Mouse (Mus musculus) CH12F3 (cell line): ENCODE data around the gene Sh3kbp1.

Experiments used
- in situ Hi-C: fragments of 300-500 bp; cut with MboI; formaldehyde crosslinking; loops from 2 replicates; pipeline ENCODE4 v1.14.3; 2020; ENCODE audit warnings: low sequenced_read_pairs

Sh3kbp1 gene

DNA sequence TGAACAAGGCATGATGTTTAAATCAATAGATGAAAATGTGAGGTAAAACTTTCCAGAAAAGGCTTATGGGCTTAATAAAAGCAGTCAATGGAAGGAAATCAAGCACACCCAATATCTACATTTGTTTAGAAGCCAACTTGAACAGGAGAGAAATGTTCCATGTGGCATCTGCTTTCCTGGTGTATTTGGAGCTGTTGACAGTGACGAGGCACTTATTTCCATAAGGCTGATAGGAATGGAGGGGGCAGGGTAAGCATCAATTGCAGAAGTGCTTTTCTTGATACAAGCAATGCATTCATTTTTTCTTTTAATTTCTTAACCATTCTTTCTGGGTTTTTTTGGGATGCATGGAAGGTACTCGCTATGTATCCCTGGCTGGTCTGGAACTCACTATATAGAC is 106.9 kb downstream of the Sh3kbp1 start:
- in situ Hi-C loops: no loop called here

DNA sequence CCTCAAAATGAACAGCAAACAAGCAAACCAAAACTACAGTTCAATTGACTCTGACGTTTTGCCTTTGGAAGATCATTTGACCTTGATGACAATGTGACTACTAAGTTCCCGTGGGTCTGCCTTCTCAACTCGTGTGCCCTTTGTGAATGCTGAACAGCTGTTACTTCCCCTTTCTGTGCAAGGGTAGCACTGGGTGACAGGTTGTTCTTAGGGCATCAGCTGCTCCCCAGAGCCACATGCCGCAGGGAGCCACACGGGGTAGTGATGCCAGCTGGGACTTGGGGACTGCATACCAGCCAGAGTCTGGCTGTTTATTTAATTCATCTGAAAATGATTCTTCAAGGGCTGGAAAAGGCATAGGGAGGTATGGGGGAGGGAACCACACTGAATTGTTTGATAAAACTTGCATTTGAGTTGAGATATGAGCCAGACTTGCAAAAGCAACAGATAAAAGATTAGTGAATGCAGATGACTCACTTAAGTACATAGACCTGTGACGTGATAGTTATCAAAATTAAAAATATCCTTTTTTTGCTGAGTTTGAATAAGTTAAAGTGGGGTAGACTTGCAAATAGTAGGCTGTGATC is 108.5 kb downstream of the Sh3kbp1 start:
- in situ Hi-C loops: no loop called here

- in situ Hi-C loops: no loop called here
Observed at GRCm38 (mm10) chrX:159737344-159737743, 110.3 kb downstream of the Sh3kbp1 start.

DNA sequence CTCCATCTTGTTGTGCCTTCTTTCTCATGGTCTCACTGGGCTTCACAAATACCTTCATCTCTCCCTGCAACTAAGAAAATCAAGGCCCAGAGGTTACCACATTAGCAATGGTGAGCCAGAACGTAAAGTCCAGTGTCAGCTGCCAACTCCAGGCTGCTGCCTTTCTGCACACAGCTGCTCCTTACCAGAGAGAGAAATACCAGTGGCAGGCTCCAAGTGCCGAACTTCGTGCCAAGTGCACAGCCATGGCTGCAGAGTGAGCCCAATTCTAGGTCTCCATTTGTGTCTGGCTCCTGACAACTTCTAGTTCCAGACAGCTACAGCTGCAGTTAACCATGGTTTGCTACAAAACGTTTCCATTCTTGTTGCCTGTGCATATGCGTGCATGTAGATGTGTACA is 117.0 kb downstream of the Sh3kbp1 start:
- in situ Hi-C loops: no loop called here

DNA sequence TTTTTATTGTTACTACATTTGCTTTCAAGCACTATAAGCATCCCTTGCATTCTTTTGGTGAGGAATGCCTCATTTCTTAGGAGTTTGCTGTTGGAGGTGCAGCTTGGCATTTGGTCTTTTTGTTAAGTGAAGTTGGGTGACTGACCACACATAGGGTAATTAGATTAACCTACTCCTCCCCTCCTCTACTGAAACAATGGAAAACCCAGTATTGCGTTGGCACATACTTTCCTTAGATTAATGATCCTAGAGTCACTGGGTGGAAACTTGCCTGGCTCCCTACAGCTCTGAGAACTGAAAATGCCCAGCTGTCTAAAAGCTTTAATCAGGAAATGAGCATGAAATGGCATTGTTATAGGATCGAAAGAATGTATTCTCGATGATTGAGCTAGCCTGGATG is 117.5 kb downstream of the Sh3kbp1 start:
- in situ Hi-C loops: no loop called here

DNA sequence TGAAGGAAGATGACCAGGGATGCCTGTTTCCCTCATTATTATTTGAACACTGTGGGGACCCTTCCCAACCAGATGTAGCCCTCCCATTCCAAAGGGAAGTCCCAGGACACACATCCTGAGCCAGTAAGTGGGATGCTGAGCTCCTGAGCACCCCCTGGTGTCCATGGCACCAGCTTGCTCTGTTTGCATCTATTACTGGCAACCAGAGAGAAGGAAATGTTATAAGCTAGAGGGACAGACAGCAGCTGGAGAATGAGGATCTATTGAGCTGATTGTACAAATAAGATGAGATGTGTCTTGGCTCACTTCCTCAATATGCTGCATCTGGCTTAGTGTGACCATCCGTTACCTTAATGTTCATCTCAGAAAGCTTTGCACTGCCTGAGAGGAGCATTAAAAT is 124.8 kb downstream of the Sh3kbp1 start:
- in situ Hi-C loops: loop anchor here (25.0 kb wide), 1 partner anchor 115 kb away; the partner anchor contains the start of gene Sh3kbp1

GRCm38 (mm10) chrX:159756261-159756660 is 129.2 kb downstream of the Sh3kbp1 start:
- in situ Hi-C loops: loop anchor here (25.0 kb wide), 1 partner anchor 119 kb away; the partner anchor contains the start of gene Sh3kbp1

DNA sequence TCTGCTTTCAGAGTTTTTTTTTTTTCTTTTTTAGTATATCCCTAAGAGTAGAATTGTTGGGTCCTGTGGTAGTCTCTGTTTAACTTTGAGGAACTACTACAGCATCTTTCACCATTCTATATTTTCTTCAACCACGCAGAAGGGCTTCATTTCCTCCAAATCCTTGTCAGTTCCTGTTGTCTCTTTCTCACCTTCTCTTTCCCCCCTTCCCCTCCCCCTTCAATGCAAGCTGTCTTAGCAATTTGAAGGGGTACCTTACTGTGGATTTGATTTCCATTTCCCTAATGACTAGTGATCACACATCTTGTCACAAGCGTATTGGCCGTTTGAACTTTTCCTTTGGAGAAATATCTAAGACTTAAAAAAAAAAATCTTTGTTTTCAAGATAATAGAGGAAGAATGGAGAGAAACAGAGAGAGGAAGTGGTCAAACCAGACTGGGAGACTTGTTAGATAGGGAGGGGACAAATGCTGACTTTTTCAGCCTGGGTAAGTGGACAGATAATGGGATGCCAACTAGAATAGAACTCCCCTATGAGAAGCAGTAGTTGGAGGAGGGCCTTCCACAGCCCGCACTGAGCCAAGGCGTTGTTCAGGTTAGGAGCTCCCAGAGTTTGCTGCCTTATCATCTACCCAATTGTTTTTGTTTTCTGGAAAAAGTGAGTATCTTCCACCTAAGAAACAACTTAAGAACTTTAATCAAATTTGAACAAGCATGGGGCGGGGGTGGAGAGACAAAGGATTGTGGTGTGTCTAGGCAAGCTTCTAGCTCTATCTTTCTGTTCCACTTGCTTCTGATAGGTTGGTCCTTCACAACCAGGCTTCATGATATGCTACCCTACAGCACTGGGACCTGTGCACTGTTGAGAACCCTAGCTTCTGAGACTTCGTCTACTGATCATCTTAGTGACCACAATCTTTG is 130.1 kb downstream of the Sh3kbp1 start:
- in situ Hi-C loops: loop anchor here (25.0 kb wide), 1 partner anchor 120 kb away; the partner anchor contains the start of gene Sh3kbp1

DNA sequence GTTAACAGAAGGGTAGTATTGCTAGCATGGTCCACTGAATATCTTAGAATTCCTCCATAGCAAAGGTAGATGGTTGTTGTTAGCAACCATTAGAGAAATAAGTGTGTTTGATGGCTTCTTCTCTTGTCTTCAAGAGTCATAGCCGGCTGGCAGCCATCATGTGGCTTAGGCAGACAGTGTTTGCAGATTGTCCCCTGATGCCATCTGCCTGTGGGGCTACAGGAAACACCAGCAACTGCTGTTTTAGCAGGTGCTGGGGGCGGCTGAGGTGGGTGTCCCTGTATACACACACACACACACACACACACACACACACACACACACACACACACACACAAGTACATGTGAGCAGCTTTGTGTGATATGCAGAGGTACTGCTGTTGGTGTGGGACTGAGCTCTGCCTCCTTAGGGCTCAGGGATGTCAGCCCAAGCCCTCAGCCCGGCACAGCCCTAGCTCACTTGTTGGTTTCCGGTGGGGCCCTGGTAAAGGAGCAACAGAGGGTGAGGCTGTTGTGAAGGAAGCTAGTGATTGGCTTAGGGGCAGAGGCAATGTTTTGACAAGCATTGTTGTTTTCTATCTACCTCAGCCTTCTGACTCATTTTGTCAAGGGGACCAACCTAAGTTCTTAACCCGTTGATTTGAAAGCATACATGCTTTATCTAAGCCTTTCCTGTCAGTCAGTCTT is 130.9 kb downstream of the Sh3kbp1 start:
- in situ Hi-C loops: loop anchor here (25.0 kb wide), 1 partner anchor 121 kb away; the partner anchor contains the start of gene Sh3kbp1

GRCm38 (mm10) chrX:159763801-159764200 is 136.7 kb downstream of the Sh3kbp1 start:
- in situ Hi-C loops: loop anchor here (25.0 kb wide), 1 partner anchor 126 kb away; the partner anchor contains the start of gene Sh3kbp1

DNA sequence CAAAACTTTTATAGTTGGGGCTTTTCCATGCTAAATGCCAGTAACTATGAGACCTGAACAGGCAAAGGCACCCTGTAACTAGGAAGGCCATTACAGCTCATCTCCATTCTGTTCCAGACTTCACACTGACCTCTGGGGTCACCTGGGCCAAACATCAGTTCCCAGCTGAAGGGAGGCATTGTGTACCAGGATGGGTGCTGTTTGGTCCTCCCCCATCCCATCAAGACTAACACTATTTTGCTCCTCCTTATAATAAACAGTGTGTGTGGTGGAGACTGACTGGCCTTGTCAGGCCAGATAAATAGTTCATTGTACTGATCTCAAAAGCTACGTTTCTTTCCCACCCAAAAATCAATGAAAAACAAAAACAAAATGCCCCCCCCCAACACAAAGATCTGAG is 138.8 kb downstream of the Sh3kbp1 start:
- in situ Hi-C loops: loop anchor here (25.0 kb wide), 1 partner anchor 129 kb away; the partner anchor contains the start of gene Sh3kbp1

DNA sequence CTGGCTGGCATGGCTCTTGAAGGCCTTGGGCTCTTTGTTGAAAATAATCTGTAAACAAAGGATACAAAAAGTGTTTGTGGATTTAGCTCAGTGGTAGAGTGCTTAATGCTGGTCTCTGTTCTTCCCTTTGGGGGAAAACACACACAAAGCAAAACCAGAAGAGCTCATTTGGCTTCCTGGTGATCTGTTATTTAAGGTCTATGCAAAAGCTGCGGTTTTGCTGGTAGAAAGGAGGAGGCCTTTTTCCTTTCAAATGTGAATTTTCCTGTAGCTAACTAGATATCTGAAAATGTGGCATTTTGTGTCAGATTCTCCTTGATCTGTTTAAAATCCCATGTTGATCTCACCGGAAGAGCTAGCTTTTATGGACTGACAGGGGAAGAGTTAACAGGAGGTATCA is 141.9 kb downstream of the Sh3kbp1 start:
- in situ Hi-C loops: loop anchor here (25.0 kb wide), 1 partner anchor 132 kb away; the partner anchor contains the start of gene Sh3kbp1

- in situ Hi-C loops: loop anchor here (25.0 kb wide), 1 partner anchor 132 kb away; the partner anchor contains the start of gene Sh3kbp1
Observed at GRCm38 (mm10) chrX:159769773-159770172, 142.7 kb downstream of the Sh3kbp1 start.

DNA sequence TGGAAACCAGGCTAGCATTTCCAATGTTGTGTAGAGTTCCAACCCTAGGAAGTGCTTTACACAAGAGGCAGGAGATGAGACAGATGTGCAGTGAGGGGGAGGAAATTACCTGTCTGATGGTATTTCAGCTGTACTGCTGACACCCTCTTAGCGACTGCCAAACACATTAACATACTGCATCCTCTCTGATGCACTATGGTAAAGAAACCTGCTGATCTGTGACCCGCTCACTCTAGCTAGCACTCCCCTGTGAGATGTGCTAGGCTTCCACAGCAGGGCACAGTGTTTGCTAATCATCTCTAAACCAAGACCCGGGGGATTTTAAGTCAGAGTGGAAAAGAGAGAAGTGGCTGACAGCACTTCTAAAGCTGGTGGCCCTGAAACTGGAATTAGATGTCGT is 145.1 kb downstream of the Sh3kbp1 start:
- in situ Hi-C loops: loop anchor here (25.0 kb wide), 1 partner anchor 135 kb away; the partner anchor contains the start of gene Sh3kbp1

DNA sequence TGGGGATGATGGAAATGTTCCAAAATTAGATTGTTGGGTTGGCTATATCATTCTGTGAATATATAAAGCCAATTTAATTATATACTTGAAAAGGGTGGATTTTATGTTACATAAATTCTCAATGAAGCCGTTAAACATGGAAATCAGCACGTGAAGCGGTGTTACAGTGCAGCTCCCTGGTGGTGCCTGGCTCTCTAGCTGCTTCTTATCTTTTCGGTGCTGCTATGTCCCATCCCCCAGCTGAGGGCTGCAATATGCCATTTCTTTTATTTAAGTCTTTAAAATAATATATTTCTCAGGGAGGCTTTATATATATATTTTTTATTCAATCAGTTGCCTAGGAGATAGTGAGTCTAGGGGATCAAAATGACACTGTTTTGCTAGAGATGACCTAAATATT is 148.0 kb downstream of the Sh3kbp1 start:
- in situ Hi-C loops: no loop called here

DNA sequence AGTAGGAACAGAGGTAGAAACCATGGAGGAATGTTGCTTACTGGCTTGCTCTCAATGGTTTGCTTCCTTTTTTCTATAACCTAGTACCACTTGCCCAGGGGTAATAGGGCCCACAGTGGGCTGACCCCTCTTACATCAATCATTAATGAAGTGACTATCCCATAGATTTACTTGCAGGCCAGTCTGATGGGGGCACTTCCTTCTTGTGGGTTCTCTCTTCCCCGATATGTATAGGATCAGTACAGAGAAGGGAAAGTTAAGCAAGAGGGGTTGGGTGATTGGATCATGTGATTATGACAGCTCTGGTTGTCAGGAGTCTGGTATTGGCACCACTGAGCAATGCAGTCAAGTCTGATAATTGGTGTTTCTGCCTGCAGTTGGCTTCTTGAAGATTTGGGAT is 151.7 kb downstream of the Sh3kbp1 start:
- in situ Hi-C loops: no loop called here

- in situ Hi-C loops: no loop called here
Observed at GRCm38 (mm10) chrX:159790516-159790915, 163.4 kb downstream of the Sh3kbp1 start.

- in situ Hi-C loops: no loop called here
Observed at GRCm38 (mm10) chrX:159795603-159796002, 168.5 kb downstream of the Sh3kbp1 start.

DNA sequence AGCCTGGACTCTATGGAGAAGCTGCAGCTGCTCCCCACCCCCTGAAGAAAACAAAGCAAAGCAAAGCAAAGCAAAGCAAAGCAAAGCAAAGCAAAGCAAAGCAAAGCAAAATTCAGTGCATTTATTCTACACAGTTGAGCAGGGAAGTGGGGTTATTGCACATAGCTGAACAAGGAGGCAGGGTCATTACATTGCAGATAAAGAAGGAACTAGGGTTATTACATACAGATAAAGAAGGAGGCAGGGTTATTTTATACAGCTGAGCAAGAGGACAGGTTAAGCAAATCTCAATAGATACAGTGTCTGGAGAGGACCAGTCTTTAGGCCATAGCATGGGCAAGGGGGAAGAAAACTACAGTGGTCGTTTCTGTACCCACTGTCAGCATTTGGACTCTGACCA is 177.3 kb downstream of the Sh3kbp1 start:
- in situ Hi-C loops: no loop called here

DNA sequence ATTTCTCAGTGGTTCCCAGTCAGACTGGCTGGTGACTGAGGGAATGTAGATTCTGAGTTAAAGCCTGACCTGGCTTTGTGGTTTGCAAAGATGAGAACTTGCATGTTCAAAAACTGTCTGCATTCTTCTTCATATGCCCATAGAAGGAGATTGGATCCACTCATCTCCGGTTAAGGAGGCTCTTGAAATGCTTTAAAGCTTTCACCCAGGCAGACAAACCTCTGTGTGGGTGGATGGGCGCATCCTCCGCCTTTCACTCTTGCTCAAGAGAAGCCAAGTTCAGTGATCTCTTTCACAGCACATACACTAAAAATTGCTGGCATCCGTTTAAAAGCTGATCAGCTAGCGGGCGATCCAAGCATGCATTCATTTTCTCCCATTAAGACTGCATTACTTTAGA is 182.4 kb downstream of the Sh3kbp1 start:
- in situ Hi-C loops: no loop called here

- in situ Hi-C loops: no loop called here
Observed at GRCm38 (mm10) chrX:159810469-159810868, 183.4 kb downstream of the Sh3kbp1 start.
